Mouse (Mus musculus) MEL (cell line): Measurements from ENCODE around the gene Caap1. TPM values are rescaled to one million over a fixed set of nuclear protein-coding genes. Genes with fewer than 3 reads are reported as not detected.

Source experiments
- DNase-seq: peaks from one replicate; pipeline ENCODE4 v3.0.0; 2011; ENCODE audit warnings: low read depth, low spot score
- H3K27ac ChIP-seq: 2 replicates; pipeline ENCODE4 v1.5.1; 2012; ENCODE audit warnings: low read depth, mild to moderate bottlenecking, control low read depth, low read length, moderate library complexity; ENCODE audit not compliant: control insufficient read depth
- H3K27me3 ChIP-seq, 2 experiments: fragments of 150-350 bp in 1 of 2; sonication (generic) in 1 of 2; 2 replicates each; pipeline ENCODE4 v1.6.1; 2012; ENCODE audit warnings: low read length in 2 of 2, mild to moderate bottlenecking in 2 of 2, improper control_type of control experiment in 1 of 2, moderate library complexity in 1 of 2; ENCODE audit not compliant: insufficient read depth in 2 of 2, control insufficient read depth in 1 of 2
- H3K36me3 ChIP-seq, 2 experiments: 2 replicates each; pipeline ENCODE4 v1.6.1; 2012 to 2014; ENCODE audit warnings: low read length in 2 of 2, improper control_type of control experiment in 1 of 2, inconsistent platforms in 1 of 2, mild to moderate bottlenecking in 1 of 2; ENCODE audit not compliant: insufficient read depth in 2 of 2, control insufficient read depth in 1 of 2
- H3K4me1 ChIP-seq, 2 experiments: fragments of 150-350 bp in 1 of 2; sonication (generic) in 1 of 2; 2 replicates each; pipeline ENCODE4 v1.6.1; 2012; ENCODE audit warnings: low read length in 2 of 2, improper control_type of control experiment in 1 of 2, mild to moderate bottlenecking in 1 of 2; ENCODE audit not compliant: insufficient read depth in 2 of 2, control insufficient read depth in 1 of 2
- H3K4me3 ChIP-seq, 2 experiments: fragments of 150-350 bp in 1 of 2; sonication (generic) in 1 of 2; 2 replicates each; pipeline ENCODE4 v1.5.1; 2012; ENCODE audit warnings: low read depth in 2 of 2, low read length in 2 of 2, mild to moderate bottlenecking in 2 of 2, moderate library complexity in 2 of 2, control low read depth in 1 of 2, improper control_type of control experiment in 1 of 2; ENCODE audit not compliant: control insufficient read depth in 1 of 2, insufficient read depth in 1 of 2
- H3K79me2 ChIP-seq: 2 replicates; pipeline ENCODE4 v1.6.1; 2012; ENCODE audit warnings: mild to moderate bottlenecking, low read length, moderate library complexity; ENCODE audit not compliant: control insufficient read depth, poor library complexity, insufficient read depth
- H3K9ac ChIP-seq: 2 replicates; pipeline ENCODE4 v1.6.1; 2012; ENCODE audit warnings: low read depth, mild to moderate bottlenecking, control low read depth, low read length, moderate library complexity; ENCODE audit not compliant: control insufficient read depth, poor library complexity, severe bottlenecking
- H3K9me3 ChIP-seq: fragments of 150-350 bp; sonication (generic); replicated peaks from 2 replicates; pipeline ENCODE4 v1.6.1; 2012; ENCODE audit warnings: mild to moderate bottlenecking, low read length, improper control_type of control experiment, moderate library complexity; ENCODE audit not compliant: insufficient read depth
- BHLHE40 ChIP-seq: IDR thresholded peaks from 2 replicates; pipeline ENCODE4 v1.6.1; 2012; ENCODE audit warnings: low read depth, mild to moderate bottlenecking, inconsistent platforms, low read length, improper control_type of control experiment, borderline replicate concordance
- CHD1 ChIP-seq: IDR thresholded peaks from 2 replicates; pipeline ENCODE4 v1.6.1; 2012; ENCODE audit warnings: low read depth, mild to moderate bottlenecking, inconsistent platforms, low read length, improper control_type of control experiment
- CHD2 ChIP-seq: IDR thresholded peaks from 2 replicates; pipeline ENCODE4 v1.6.1; 2011; ENCODE audit warnings: low read length, improper control_type of control experiment
- CTCF ChIP-seq, 3 experiments: IDR thresholded peaks in 2 of 3; conservative IDR thresholded peaks in 1 of 3; 2 replicates each; pipeline ENCODE4 v1.5.1; 2011 to 2012; ENCODE audit warnings: low read length in 3 of 3, low read depth in 2 of 3, mild to moderate bottlenecking in 2 of 3, improper control_type of control experiment in 1 of 3, inconsistent platforms in 1 of 3, mixed read lengths in 1 of 3, moderate library complexity in 1 of 3; ENCODE audit not compliant: control insufficient read depth in 1 of 3, insufficient read depth in 1 of 3, poor library complexity in 1 of 3, severe bottlenecking in 1 of 3
- E2F4 ChIP-seq: IDR thresholded peaks from 2 replicates; pipeline ENCODE4 v1.6.1; 2011; ENCODE audit warnings: low read depth, low read length, improper control_type of control experiment, borderline replicate concordance
- ELF1 ChIP-seq: IDR thresholded peaks from 2 replicates; pipeline ENCODE4 v1.6.1; 2014; ENCODE audit warnings: low read depth, mild to moderate bottlenecking, inconsistent platforms, low read length, improper control_type of control experiment, moderate library complexity
- EP300 ChIP-seq, 2 experiments: IDR thresholded peaks; 2 replicates each; pipeline ENCODE4 v1.6.1; 2011; ENCODE audit warnings: improper control_type of control experiment in 2 of 2, low read length in 2 of 2, low read depth in 1 of 2, mild to moderate bottlenecking in 1 of 2
- ETS1 ChIP-seq: IDR thresholded peaks from 2 replicates; pipeline ENCODE4 v1.6.1; 2012; ENCODE audit warnings: low read depth, mild to moderate bottlenecking, inconsistent platforms, low read length, improper control_type of control experiment, moderate library complexity
- GATA1 ChIP-seq: IDR thresholded peaks from 2 replicates; pipeline ENCODE4 v1.6.1; 2011; ENCODE audit warnings: low read depth, low read length, improper control_type of control experiment
- HCFC1 ChIP-seq: IDR thresholded peaks from 2 replicates; pipeline ENCODE4 v1.6.1; 2012; ENCODE audit warnings: low read depth, mild to moderate bottlenecking, inconsistent platforms, low read length, improper control_type of control experiment, moderate library complexity
- JUND ChIP-seq: IDR thresholded peaks from 2 replicates; pipeline ENCODE4 v1.6.1; 2011; ENCODE audit warnings: low read depth, mild to moderate bottlenecking, improper control_type of control experiment, low read length
- MAX ChIP-seq: IDR thresholded peaks from 2 replicates; pipeline ENCODE4 v1.6.1; 2011; ENCODE audit warnings: low read length, improper control_type of control experiment
- MAZ ChIP-seq: IDR thresholded peaks from 2 replicates; pipeline ENCODE4 v1.6.1; 2012; ENCODE audit warnings: low read depth, mild to moderate bottlenecking, inconsistent platforms, low read length, improper control_type of control experiment
- MEF2A ChIP-seq: IDR thresholded peaks from 2 replicates; pipeline ENCODE4 v1.6.1; 2014; ENCODE audit warnings: low read depth, mild to moderate bottlenecking, inconsistent platforms, low read length, improper control_type of control experiment; ENCODE audit not compliant: poor library complexity, insufficient replicate concordance, severe bottlenecking; ENCODE audit errors: extremely low read depth
- MXI1 ChIP-seq: IDR thresholded peaks from 2 replicates; pipeline ENCODE4 v1.6.1; 2011; ENCODE audit warnings: mild to moderate bottlenecking, low read depth, low read length, improper control_type of control experiment
- NELFE ChIP-seq: IDR thresholded peaks from 2 replicates; pipeline ENCODE4 v1.6.1; 2011; ENCODE audit warnings: low read depth, low read length, improper control_type of control experiment
- NRF1 ChIP-seq: IDR thresholded peaks from 2 replicates; pipeline ENCODE4 v1.6.1; 2014; ENCODE audit warnings: low read depth, mild to moderate bottlenecking, inconsistent platforms, low read length, improper control_type of control experiment, moderate library complexity; ENCODE audit not compliant: poor library complexity, insufficient read depth, severe bottlenecking
- POLR2A ChIP-seq, 2 experiments: IDR thresholded peaks; 2 replicates each; pipeline ENCODE4 v1.6.1; 2011 to 2012; ENCODE audit warnings: low read length in 2 of 2, mild to moderate bottlenecking in 2 of 2, control low read depth in 1 of 2, improper control_type of control experiment in 1 of 2, low read depth in 1 of 2, moderate library complexity in 1 of 2; ENCODE audit not compliant: control insufficient read depth in 1 of 2, insufficient read depth in 1 of 2, poor library complexity in 1 of 2
- RCOR1 ChIP-seq: IDR thresholded peaks from 2 replicates; pipeline ENCODE4 v1.6.1; 2012; ENCODE audit warnings: low read depth, mild to moderate bottlenecking, inconsistent platforms, low read length, improper control_type of control experiment
- SIN3A ChIP-seq: IDR thresholded peaks from 2 replicates; pipeline ENCODE4 v1.6.1; 2012; ENCODE audit warnings: low read length, improper control_type of control experiment, inconsistent platforms
- SMC3 ChIP-seq: IDR thresholded peaks from 2 replicates; pipeline ENCODE4 v1.6.1; 2011; ENCODE audit warnings: low read depth, low read length, improper control_type of control experiment
- TAL1 ChIP-seq: IDR thresholded peaks from 2 replicates; pipeline ENCODE4 v1.6.1; 2012; ENCODE audit warnings: mild to moderate bottlenecking, inconsistent platforms, low read length, moderate library complexity, mixed read lengths
- TBP ChIP-seq: IDR thresholded peaks from 2 replicates; pipeline ENCODE4 v1.8.0; 2011; ENCODE audit warnings: low read depth, low read length, improper control_type of control experiment
- TCF12 ChIP-seq: IDR thresholded peaks from 2 replicates; pipeline ENCODE4 v1.6.1; 2014; ENCODE audit warnings: low read depth, mild to moderate bottlenecking, inconsistent platforms, low read length, improper control_type of control experiment, moderate library complexity
- UBTF ChIP-seq: IDR thresholded peaks from 2 replicates; pipeline ENCODE4 v1.6.1; 2012; ENCODE audit warnings: low read depth, mild to moderate bottlenecking, inconsistent platforms, low read length, improper control_type of control experiment, moderate library complexity, borderline replicate concordance; ENCODE audit not compliant: insufficient read depth
- USF1 ChIP-seq: IDR thresholded peaks from 2 replicates; pipeline ENCODE4 v1.6.1; 2014; ENCODE audit warnings: low read depth, mild to moderate bottlenecking, inconsistent platforms, low read length, improper control_type of control experiment, moderate library complexity
- ZMIZ1 ChIP-seq: IDR thresholded peaks from 2 replicates; pipeline ENCODE4 v1.6.1; 2012; ENCODE audit warnings: low read depth, mild to moderate bottlenecking, inconsistent platforms, low read length, improper control_type of control experiment, moderate library complexity
- polyA plus RNA-seq, 2 experiments: library from polyadenylated mRNA; stranded (reverse) in 1 of 2; unstranded in 1 of 2; fragments of >175 nt in 1 of 2; fragments of >200 nt in 1 of 2; gene quantifications; 2 replicates each; pipeline versions ENCODE4 v1.2.1 to v1.2.4; 2012; ENCODE audit warnings: low replicate concordance in 2 of 2, low read depth in 1 of 2; ENCODE audit not compliant: insufficient read length in 2 of 2, insufficient read depth in 1 of 2, missing spikeins in 1 of 2
- total RNA-seq: library from RNA; depleted of rRNA; stranded (reverse); fragments of 300-350 nt; gene quantifications from 2 replicates; pipeline ENCODE4 v1.2.3, GENCODE M21; 2012

Gene Caap1
- total and polyA plus RNA-seq, 3 experiments, result 12.8 to 13.9 TPM; not detected in 1

DNA sequence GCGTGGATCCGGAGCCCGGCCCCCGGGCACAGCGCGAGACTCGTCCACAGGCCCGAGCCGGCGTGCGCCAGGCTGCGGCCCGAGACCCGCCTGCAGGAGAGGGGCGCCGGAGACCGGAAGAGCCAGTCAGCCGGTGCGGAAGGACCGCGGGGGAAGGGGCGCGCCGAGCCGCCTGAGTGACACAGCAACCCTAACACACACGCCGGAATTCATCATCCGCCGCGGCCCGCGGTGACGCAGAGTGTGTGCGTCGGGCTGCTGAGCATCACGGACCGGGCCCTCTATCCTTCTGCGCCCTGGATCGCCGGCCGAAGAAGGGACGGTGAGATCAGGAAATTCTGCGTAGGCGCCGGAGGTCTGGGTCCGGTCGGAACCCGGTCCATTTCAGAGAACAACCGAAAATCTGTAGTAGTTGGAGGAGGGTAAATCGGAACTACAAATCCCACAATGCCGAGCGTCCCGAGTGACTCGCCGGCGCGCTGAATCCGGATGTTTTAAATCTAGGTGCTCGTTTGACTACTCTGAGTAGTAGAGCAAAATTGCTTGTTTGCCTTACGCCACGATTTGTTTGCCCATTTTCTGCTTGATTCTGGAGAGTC, 46.5 kb upstream of the Caap1 start, which contains the start of gene Plaa (continued):
- TF ChIP-seq SIN3A (peak; percentile 91), ELF1 (peak; percentile 86), JUND (no peak), MAX (peak; percentile 12; the same call in 1 of the 2 replicates), NELFE (peak; percentile 44), NRF1 (peak; percentile 23; the same call in 1 of the 2 replicates), SMC3 (no peak)
- TF ChIP-seq, all 39 proteins: peak for 21

GRCm38 (mm10) chr4:94602496-94603030, 46.0 kb upstream of the Caap1 start:
- Histone ChIP-seq H3K4me3 (peak overlapping the region; percentile 87 to 97), H3K79me2 (peaks cover 44% of the 10 kb centered on the region), H3K27me3 (no peaks in the 10 kb centered on the region), H3K27ac (peak overlapping the region; percentile 55), H3K36me3 (peaks cover 0 to 21% of the 10 kb centered on the region in 2 experiments; a peak in 3 of 4 replicates), H3K4me1 (peaks cover 4 to 10% of the 10 kb centered on the region in 2 experiments), H3K9me3 (no peaks in the 10 kb centered on the region), H3K9ac (peak overlapping the region; percentile 97)
- DNase-seq, result no peak
- TF ChIP-seq ZMIZ1 (no peak), MXI1 (peak; percentile 86; the same call in 1 of the 2 replicates), UBTF (peak; percentile 19; the same call in 1 of the 2 replicates), HCFC1 (no peak), MAX (peak; percentile 13; the same call in 1 of the 2 replicates)

DNA sequence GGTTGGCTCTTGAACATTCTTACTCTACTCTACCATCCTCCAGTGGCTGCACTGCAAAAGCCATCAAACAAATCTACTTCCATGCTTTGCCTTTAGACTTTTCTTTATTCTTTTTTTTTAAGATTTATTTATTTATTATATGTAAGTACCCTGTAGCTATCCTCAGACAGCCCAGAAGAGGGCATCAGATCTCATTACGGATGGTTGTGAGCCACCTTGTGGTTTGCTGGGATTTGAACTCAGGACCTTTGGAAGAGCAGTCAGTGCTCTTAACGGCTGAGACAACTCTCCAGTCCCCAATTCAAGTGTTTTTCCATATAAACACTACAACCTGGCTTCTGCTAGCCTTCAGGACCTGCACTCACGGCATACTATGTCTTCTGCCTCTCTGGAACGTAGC, 44.8 kb upstream of the Caap1 start:
- Histone ChIP-seq H3K27me3 (no peaks in the 10 kb centered on the region), H3K4me1 (peaks cover 4 to 10% of the 10 kb centered on the region in 2 experiments), H3K4me3 (peak overlapping the region; percentile 28 to 87), H3K79me2 (peaks cover 46% of the 10 kb centered on the region), H3K9me3 (no peaks in the 10 kb centered on the region), H3K9ac (no peak overlapping the region; the same call in 1 of the 2 replicates), H3K27ac (no peak overlapping the region), H3K36me3 (peaks cover 0 to 21% of the 10 kb centered on the region in 2 experiments; a peak in 3 of 4 replicates)
- peak; percentile 46 for DNase-seq
- peak; percentile 42; the same call in 1 of the 2 replicates for TF ChIP-seq SIN3A
- no peak for TF ChIP-seq MAZ
- no peak for TF ChIP-seq TAL1
- TF ChIP-seq USF1, result no peak
- peak; percentile 9; the same call in 1 of the 2 replicates for TF ChIP-seq RCOR1
- TF ChIP-seq TBP, result no peak
- TF ChIP-seq CHD1, result no peak
- TF ChIP-seq CTCF (IDR thresholded peaks at IDR 0.05 in 2 of 3, conservative IDR thresholded peaks at IDR 0.05 in 1 of 3; ENCODE audit: control insufficient read depth in 1 of 3, insufficient read depth in 1 of 3, low read depth in 2 of 3, low read length in 3 of 3, poor library complexity in 1 of 3, severe bottlenecking in 1 of 3), result peak in 2 of 3 experiments; percentile 29 to 45; a peak in 5 of 6 replicates
- TF ChIP-seq TCF12, result no peak
- no peak for TF ChIP-seq NELFE
- no peak for TF ChIP-seq GATA1
- TF ChIP-seq E2F4, result no peak
- TF ChIP-seq MXI1, result no peak
- no peak for TF ChIP-seq MEF2A
- no peak for TF ChIP-seq POLR2A (IDR thresholded peaks at IDR 0.05; ENCODE audit: control insufficient read depth in 1 of 2, insufficient read depth in 1 of 2, low read depth in 1 of 2, low read length in 2 of 2, poor library complexity in 1 of 2)
- no peak for TF ChIP-seq ELF1
- TF ChIP-seq EP300 (IDR thresholded peaks at IDR 0.05; ENCODE audit: low read depth in 1 of 2, low read length in 2 of 2), result no peak
- no peak for TF ChIP-seq HCFC1
- no peak for TF ChIP-seq BHLHE40
- TF ChIP-seq ZMIZ1, result no peak
- no peak for TF ChIP-seq CHD2
- no peak for TF ChIP-seq ETS1
